Mouse (Mus musculus) neural tube, embryonic 15.5 days (tissue): ENCODE results near the gene AF067063. TPM values are rescaled to one million over a fixed set of nuclear protein-coding genes. Genes with fewer than 3 reads are reported as not detected.

Experiments
- ATAC-seq: fragments of 200-750 bp; cut with Nextera tagmentation; 2 replicates; pipeline ENCODE4 v1.8.0; 2017; ENCODE audit warnings: mild to moderate bottlenecking, moderate TSS enrichment, moderate library complexity; ENCODE audit not compliant: low FRiP score
- H3K27ac ChIP-seq: fragments of 300-500 bp; sonication (generic); replicated peaks from 2 replicates; pipeline ENCODE4 v1.5.1; 2015; ENCODE audit warnings: mild to moderate bottlenecking, inconsistent platforms
- H3K27me3 ChIP-seq: fragments of 300-500 bp; sonication (generic); replicated peaks from 2 replicates; pipeline ENCODE4 v1.6.1; 2015; ENCODE audit warnings: inconsistent platforms
- H3K36me3 ChIP-seq: fragments of 300-500 bp; sonication (generic); 2 replicates; pipeline ENCODE4 v1.6.1; 2015; ENCODE audit warnings: inconsistent platforms
- H3K4me1 ChIP-seq: fragments of 300-500 bp; sonication (generic); 2 replicates; pipeline ENCODE4 v1.6.1; 2015; ENCODE audit warnings: inconsistent platforms
- H3K4me2 ChIP-seq: fragments of 300-500 bp; sonication (generic); 2 replicates; pipeline ENCODE4 v1.6.1; 2015; ENCODE audit warnings: inconsistent platforms, mild to moderate bottlenecking, moderate library complexity
- H3K4me3 ChIP-seq: fragments of 300-500 bp; sonication (generic); replicated peaks from 2 replicates; pipeline ENCODE4 v1.5.1; 2015; ENCODE audit warnings: mild to moderate bottlenecking, inconsistent platforms
- H3K9ac ChIP-seq: fragments of 300-500 bp; sonication (generic); replicated peaks from 2 replicates; pipeline ENCODE4 v1.6.1; 2015; ENCODE audit warnings: mild to moderate bottlenecking, inconsistent platforms
- H3K9me3 ChIP-seq: fragments of 300-500 bp; sonication (generic); replicated peaks from 2 replicates; pipeline ENCODE4 v1.6.1; 2016; ENCODE audit warnings: inconsistent platforms
- WGBS: fragments of 180-500 bp; shearing (Covaris S2); methylation state at CpG from one replicate; pipeline ENCODE4 v1.1.7; 2015; ENCODE audit warnings: mixed read lengths; 5-methylcytosine and 5-hydroxymethylcytosine counted together
- polyA plus RNA-seq: library from polyadenylated mRNA; unstranded; fragments of >200 nt; fragmentation: Nextera tagmentation; extraction: Ambion mirVana; gene quantifications from 2 replicates; pipeline ENCODE4 v1.2.1, GENCODE M21; 2015

The AF067063 gene
- polyA plus RNA-seq, 1 experiment from 2014 or later = not detected

- 68% methylated on average over 4 of the region's 4 CpGs for WGBS
Measured at GRCm38 (mm10) chr13:119797656-119798055, 32.4 kb downstream of the AF067063 start.

GRCm38 (mm10) chr13:119792791-119793404 lies 37.1 kb downstream of the AF067063 start:
- Histone ChIP-seq H3K27me3 (no peaks in the 10 kb centered on the region), H3K4me2 (no peak overlapping the region), H3K36me3 (no peaks in the 10 kb centered on the region), H3K27ac (no peak overlapping the region), H3K9me3 (no peaks in the 10 kb centered on the region), H3K4me3 (no peak overlapping the region), H3K9ac (no peak overlapping the region), H3K4me1 (peaks cover 19% of the 10 kb centered on the region)
- WGBS = 84% methylated on average over 5 of the region's 5 CpGs
- no peak for ATAC-seq

More at GRCm38 (mm10) chr13:119797656-119798055, 32.4 kb downstream of the AF067063 start:
- H3K9ac ChIP-seq = no peak overlapping the region
- H3K9me3 ChIP-seq = no peaks in the 10 kb centered on the region
- H3K4me3 ChIP-seq = no peak overlapping the region
- no peaks in the 10 kb centered on the region for H3K27me3 ChIP-seq
- H3K27ac ChIP-seq = no peak overlapping the region
- no peaks in the 10 kb centered on the region for H3K36me3 ChIP-seq
- no peak for ATAC-seq
- no peak overlapping the region for H3K4me2 ChIP-seq
- no peaks in the 10 kb centered on the region for H3K4me1 ChIP-seq

GRCm38 (mm10) chr13:119791580-119792135 lies 38.4 kb downstream of the AF067063 start:
- Histone ChIP-seq H3K4me3 (peak overlapping the region; percentile 89), H3K27ac (peak overlapping the region; percentile 99), H3K36me3 (peaks cover 9% of the 10 kb centered on the region; the same call in 1 of the 2 replicates), H3K4me2 (peak overlapping the region; percentile 78), H3K4me1 (peaks cover 21% of the 10 kb centered on the region), H3K9me3 (no peaks in the 10 kb centered on the region), H3K9ac (peak overlapping the region; percentile 89), H3K27me3 (no peaks in the 10 kb centered on the region)
- no peak for ATAC-seq
- 2% methylated on average over 18 of the region's 18 CpGs for WGBS

- Histone ChIP-seq H3K9ac (peak within 1 kb of the TSS; percentile 89), H3K4me2 (peak within 1 kb of the TSS; percentile 78), H3K4me1 (peaks cover 23% of the 10 kb centered on the region), H3K27me3 (no peaks in the 10 kb centered on the region), H3K4me3 (peak within 1 kb of the TSS; percentile 89), H3K27ac (peak within 1 kb of the TSS; percentile 99), H3K36me3 (peaks cover 13% of the 10 kb centered on the region), H3K9me3 (no peaks in the 10 kb centered on the region)
- peak; percentile 97 for ATAC-seq
- under 1% methylated on average over 70 of the region's 86 CpGs for WGBS
Measured at GRCm38 (mm10) chr13:119790761-119791579, 39.0 kb downstream of the AF067063 start, which contains the start of gene Zfp131. Gene Zfp131, minus strand, starts transcription at chr13:119790889.

- ATAC-seq = peak; percentile 65
- peak overlapping the region; percentile 89 for H3K4me3 ChIP-seq
- peak overlapping the region; percentile 78 for H3K4me2 ChIP-seq
- under 1% methylated on average over 52 of the region's 66 CpGs for WGBS
- H3K27me3 ChIP-seq = no peaks in the 10 kb centered on the region
- peak overlapping the region; percentile 89 for H3K9ac ChIP-seq
- H3K9me3 ChIP-seq = no peaks in the 10 kb centered on the region
- H3K27ac ChIP-seq = peak overlapping the region; percentile 99
- H3K36me3 ChIP-seq = peaks cover 18% of the 10 kb centered on the region
- H3K4me1 ChIP-seq = peaks cover 23% of the 10 kb centered on the region
Measured at GRCm38 (mm10) chr13:119789851-119790717, 39.9 kb downstream of the AF067063 start.

GRCm38 (mm10) chr13:119783581-119783980 lies 46.4 kb downstream of the AF067063 start:
- H3K4me3 ChIP-seq = no peak overlapping the region
- H3K4me1 ChIP-seq = peaks cover 5% of the 10 kb centered on the region
- H3K27ac ChIP-seq = no peak overlapping the region
- no peak overlapping the region for H3K9ac ChIP-seq
- H3K36me3 ChIP-seq = peaks cover 61% of the 10 kb centered on the region
- no peak overlapping the region for H3K4me2 ChIP-seq
- no peaks in the 10 kb centered on the region for H3K27me3 ChIP-seq
- ATAC-seq = no peak
- no peaks in the 10 kb centered on the region for H3K9me3 ChIP-seq
- 89% methylated on average over 4 of the region's 4 CpGs for WGBS

Other genes starting within 250 kb of the AF067063 start
- gene Ccl28, start 206.4 kb downstream of the AF067063 start, polyA plus RNA-seq = 0.29 and 0.41 TPM in 2 replicates
- gene Hmgcs1, start 139.8 kb downstream of the AF067063 start, polyA plus RNA-seq = 443 and 497 TPM in 2 replicates
- 5.1 and 6.1 TPM in 2 replicates for gene Nim1k, start 74.3 kb downstream of the AF067063 start, polyA plus RNA-seq
- gene Zfp131, start 39.3 kb downstream of the AF067063 start, polyA plus RNA-seq = 30.0 and 33.4 TPM in 2 replicates
- gene D13Ertd608e, start 5.8 kb upstream of the AF067063 start, polyA plus RNA-seq = not detected in 2 replicates
- gene Tcstv1, start 64.6 kb upstream of the AF067063 start, polyA plus RNA-seq = not detected in 2 replicates
- not detected in 2 replicates for gene Gm21761, start 99.1 kb upstream of the AF067063 start, polyA plus RNA-seq
- gene B020031M17Rik, start 120.6 kb upstream of the AF067063 start, polyA plus RNA-seq = not detected in 2 replicates
- gene Gm36079, start 196.8 kb upstream of the AF067063 start, polyA plus RNA-seq = not detected in 2 replicates
- not detected in 2 replicates for gene Gm21188, start 222.0 kb upstream of the AF067063 start, polyA plus RNA-seq